Mouse (Mus musculus): Measurements from ENCODE around the gene Irf2. TPM values are rescaled to one million over a fixed set of nuclear protein-coding genes. Genes with fewer than 3 reads are reported as not detected.

Irf2 gene
- polyA plus RNA-seq, 1 experiment from 2014 or later: 9.2 TPM

- DNase-seq (ENCODE audit: low spot score, missing footprints) (no peak), ATAC-seq (ENCODE audit: low FRiP score) (no peak)
- H3K36me3 ChIP-seq (ENCODE audit: control insufficient read depth, insufficient read depth, low read length): no peaks in the 10 kb centered on the region
- H3K27me3 ChIP-seq (ENCODE audit: control insufficient read depth, insufficient read depth, low read length): no peaks in the 10 kb centered on the region
- 83% methylated on average over 4 of the region's 4 CpGs for WGBS
- H3K27ac ChIP-seq (ENCODE audit: low read depth, low read length): no peak overlapping the region
- no peaks in the 10 kb centered on the region for H3K9me3 ChIP-seq (ENCODE audit: control insufficient read depth, low read length)
- no peak overlapping the region for H3K9ac ChIP-seq (ENCODE audit: low read length)
- H3K4me2 ChIP-seq: no peak overlapping the region
- no peaks in the 10 kb centered on the region for H3K4me1 ChIP-seq (ENCODE audit: control insufficient read depth, insufficient read depth, low read length)
- H3K4me3 ChIP-seq (ENCODE audit: low read depth, low read length): no peak overlapping the region
Measured at GRCm38 (mm10) chr8:46709302-46709701, 30.2 kb upstream of the Irf2 start.

- no peak for DNase-seq (ENCODE audit: low spot score, missing footprints)
- no peak for ATAC-seq (ENCODE audit: low FRiP score)
- Histone ChIP-seq H3K27ac (ENCODE audit: low read depth, low read length) (no peak overlapping the region), H3K27me3 (ENCODE audit: control insufficient read depth, insufficient read depth, low read length) (no peaks in the 10 kb centered on the region), H3K4me3 (ENCODE audit: low read depth, low read length) (no peak overlapping the region), H3K9me3 (ENCODE audit: control insufficient read depth, low read length) (no peaks in the 10 kb centered on the region), H3K4me2 (no peak overlapping the region), H3K36me3 (ENCODE audit: control insufficient read depth, insufficient read depth, low read length) (no peaks in the 10 kb centered on the region), H3K9ac (ENCODE audit: low read length) (no peak overlapping the region), H3K4me1 (ENCODE audit: control insufficient read depth, insufficient read depth, low read length) (no peaks in the 10 kb centered on the region)
- WGBS: 94% methylated on average over 8 of the region's 8 CpGs
Measured at GRCm38 (mm10) chr8:46710289-46710688, 29.2 kb upstream of the Irf2 start.

DNA sequence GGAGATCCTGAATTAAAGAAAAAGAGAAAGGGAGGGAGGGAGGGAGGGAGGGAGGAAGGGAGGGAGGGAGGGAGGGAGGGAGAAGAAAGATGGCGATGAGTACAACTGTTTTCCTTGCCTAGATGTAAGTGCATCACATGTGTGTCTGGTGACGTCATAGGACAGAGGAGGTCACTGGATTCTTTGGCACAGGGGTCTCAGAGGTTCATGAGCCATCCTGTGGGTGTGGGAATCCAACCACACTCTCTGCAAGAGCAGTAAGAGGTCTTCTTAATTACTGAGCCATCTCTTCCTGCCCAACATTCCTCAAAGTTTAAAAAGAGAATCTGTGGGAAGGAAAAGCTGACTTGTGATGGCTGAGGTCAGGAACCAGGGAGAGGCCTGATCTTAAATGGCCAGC, 28.0 kb upstream of the Irf2 start:
- H3K27me3 ChIP-seq (ENCODE audit: control insufficient read depth, insufficient read depth, low read length): no peaks in the 10 kb centered on the region
- 66% methylated on average over 2 of the region's 2 CpGs for WGBS

GRCm38 (mm10) chr8:46713178-46713577, 26.4 kb upstream of the Irf2 start:
- no peaks in the 10 kb centered on the region for H3K36me3 ChIP-seq (ENCODE audit: control insufficient read depth, insufficient read depth, low read length)
- no peak overlapping the region for H3K4me3 ChIP-seq (ENCODE audit: low read depth, low read length)
- H3K4me2 ChIP-seq: no peak overlapping the region
- WGBS: 98% methylated on average over 11 of the region's 11 CpGs
- H3K9me3 ChIP-seq (ENCODE audit: control insufficient read depth, low read length): no peaks in the 10 kb centered on the region
- no peak overlapping the region for H3K9ac ChIP-seq (ENCODE audit: low read length)
- H3K27me3 ChIP-seq (ENCODE audit: control insufficient read depth, insufficient read depth, low read length): no peaks in the 10 kb centered on the region
- no peak for ATAC-seq (ENCODE audit: low FRiP score)
- no peak for DNase-seq (ENCODE audit: low spot score, missing footprints)
- no peaks in the 10 kb centered on the region for H3K4me1 ChIP-seq (ENCODE audit: control insufficient read depth, insufficient read depth, low read length)
- no peak overlapping the region for H3K27ac ChIP-seq (ENCODE audit: low read depth, low read length)

More for the DNA sequence above, 28.0 kb upstream of the Irf2 start:
- Histone ChIP-seq H3K4me2 (no peak overlapping the region), H3K9ac (ENCODE audit: low read length) (no peak overlapping the region), H3K9me3 (ENCODE audit: control insufficient read depth, low read length) (no peaks in the 10 kb centered on the region), H3K4me1 (ENCODE audit: control insufficient read depth, insufficient read depth, low read length) (no peaks in the 10 kb centered on the region), H3K27ac (ENCODE audit: low read depth, low read length) (no peak overlapping the region), H3K4me3 (ENCODE audit: low read depth, low read length) (no peak overlapping the region), H3K36me3 (ENCODE audit: control insufficient read depth, insufficient read depth, low read length) (no peaks in the 10 kb centered on the region)
- no peak for DNase-seq (ENCODE audit: low spot score, missing footprints)
- no peak for ATAC-seq (ENCODE audit: low FRiP score)

DNA sequence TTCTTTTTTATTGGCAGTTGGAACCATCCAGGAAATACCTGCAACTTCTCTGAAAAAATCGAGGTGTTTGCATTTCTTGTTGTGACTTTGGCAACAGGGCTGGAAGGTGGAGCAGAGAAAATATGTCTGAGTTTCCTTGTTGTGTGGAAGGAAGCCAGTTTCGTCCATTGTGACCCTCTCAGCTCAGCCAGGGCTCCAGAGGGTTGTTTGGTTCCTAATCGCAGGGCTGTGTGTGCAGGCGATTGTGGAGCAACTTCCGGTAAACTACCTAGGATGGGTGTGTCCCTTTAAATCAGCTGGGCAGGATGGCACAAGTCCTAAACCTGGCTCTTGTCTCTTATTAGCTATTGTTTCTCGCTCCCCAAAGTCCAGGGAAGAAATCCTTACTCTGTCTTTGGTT, 25.7 kb upstream of the Irf2 start:
- no peaks in the 10 kb centered on the region for H3K9me3 ChIP-seq (ENCODE audit: control insufficient read depth, low read length)
- H3K9ac ChIP-seq (ENCODE audit: low read length): no peak overlapping the region
- H3K4me2 ChIP-seq: no peak overlapping the region
- no peaks in the 10 kb centered on the region for H3K36me3 ChIP-seq (ENCODE audit: control insufficient read depth, insufficient read depth, low read length)
- DNase-seq (ENCODE audit: low spot score, missing footprints) (no peak), ATAC-seq (ENCODE audit: low FRiP score) (no peak)
- no peak overlapping the region for H3K27ac ChIP-seq (ENCODE audit: low read depth, low read length)
- WGBS: 72% methylated on average over 6 of the region's 6 CpGs
- no peak overlapping the region for H3K4me3 ChIP-seq (ENCODE audit: low read depth, low read length)
- no peaks in the 10 kb centered on the region for H3K4me1 ChIP-seq (ENCODE audit: control insufficient read depth, insufficient read depth, low read length)
- no peaks in the 10 kb centered on the region for H3K27me3 ChIP-seq (ENCODE audit: control insufficient read depth, insufficient read depth, low read length)

DNA sequence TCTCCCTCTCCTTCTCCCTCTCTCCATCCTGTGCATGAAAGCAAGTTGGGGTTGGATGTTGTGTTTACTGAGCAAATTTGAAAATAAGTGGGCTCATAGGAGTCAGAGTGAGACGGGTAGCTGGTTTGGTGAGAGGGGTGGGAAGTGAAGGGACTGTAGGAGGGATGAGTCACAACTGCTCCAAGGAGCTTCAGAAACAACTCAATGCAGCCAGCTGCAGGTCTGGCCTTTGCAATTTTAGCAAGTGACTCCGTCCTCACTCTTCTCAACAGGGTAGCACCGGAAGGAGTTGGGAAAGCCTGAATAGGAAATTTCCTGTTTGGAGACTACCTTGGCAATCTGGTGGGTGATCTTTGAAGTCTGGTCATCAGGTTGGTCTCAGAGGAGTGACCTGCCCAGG, 25.1 kb upstream of the Irf2 start:
- ATAC-seq (ENCODE audit: low FRiP score) (no peak), DNase-seq (ENCODE audit: low spot score, missing footprints) (no peak)
- Histone ChIP-seq H3K4me3 (ENCODE audit: low read depth, low read length) (no peak overlapping the region), H3K9ac (ENCODE audit: low read length) (no peak overlapping the region), H3K9me3 (ENCODE audit: control insufficient read depth, low read length) (no peaks in the 10 kb centered on the region), H3K4me1 (ENCODE audit: control insufficient read depth, insufficient read depth, low read length) (no peaks in the 10 kb centered on the region), H3K36me3 (ENCODE audit: control insufficient read depth, insufficient read depth, low read length) (no peaks in the 10 kb centered on the region), H3K27me3 (ENCODE audit: control insufficient read depth, insufficient read depth, low read length) (no peaks in the 10 kb centered on the region), H3K27ac (ENCODE audit: low read depth, low read length) (no peak overlapping the region), H3K4me2 (no peak overlapping the region)
- WGBS: 81% methylated on average over 3 of the region's 3 CpGs

- ATAC-seq (ENCODE audit: low FRiP score) (no peak), DNase-seq (ENCODE audit: low spot score, missing footprints) (no peak)
- Histone ChIP-seq H3K27ac (ENCODE audit: low read depth, low read length) (no peak overlapping the region), H3K36me3 (ENCODE audit: control insufficient read depth, insufficient read depth, low read length) (no peaks in the 10 kb centered on the region), H3K27me3 (ENCODE audit: control insufficient read depth, insufficient read depth, low read length) (no peaks in the 10 kb centered on the region), H3K4me3 (ENCODE audit: low read depth, low read length) (no peak overlapping the region), H3K9ac (ENCODE audit: low read length) (no peak overlapping the region), H3K9me3 (ENCODE audit: control insufficient read depth, low read length) (no peaks in the 10 kb centered on the region), H3K4me1 (ENCODE audit: control insufficient read depth, insufficient read depth, low read length) (no peaks in the 10 kb centered on the region), H3K4me2 (no peak overlapping the region)
- 52% methylated on average over 11 of the region's 11 CpGs for WGBS
Measured at GRCm38 (mm10) chr8:46716477-46716876, 23.1 kb upstream of the Irf2 start.

DNA sequence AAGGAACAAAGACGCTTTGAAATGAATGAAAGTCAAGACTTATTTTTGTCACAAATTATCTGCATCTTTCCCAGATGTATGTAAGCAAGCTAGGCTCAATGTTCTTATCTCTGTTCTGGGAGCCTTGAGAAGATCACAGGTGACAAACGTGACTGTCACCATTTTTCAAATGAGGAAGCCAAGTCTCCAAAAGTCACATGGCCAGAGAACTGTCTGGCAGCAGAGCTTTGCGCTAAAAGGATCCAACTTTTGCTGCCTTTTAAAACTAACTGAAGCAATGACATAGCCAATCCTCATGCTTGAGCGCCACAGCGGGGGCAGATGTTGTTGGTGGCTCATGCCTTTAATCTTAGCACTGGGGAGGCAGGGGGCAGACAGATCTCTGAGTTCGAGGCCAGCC, 22.4 kb upstream of the Irf2 start:
- no peak overlapping the region for H3K4me2 ChIP-seq
- ATAC-seq (ENCODE audit: low FRiP score): no peak
- WGBS: 61% methylated on average over 6 of the region's 6 CpGs
- no peaks in the 10 kb centered on the region for H3K9me3 ChIP-seq (ENCODE audit: control insufficient read depth, low read length)
- no peak for DNase-seq (ENCODE audit: low spot score, missing footprints)
- no peak overlapping the region for H3K9ac ChIP-seq (ENCODE audit: low read length)
- H3K4me3 ChIP-seq (ENCODE audit: low read depth, low read length): no peak overlapping the region
- no peak overlapping the region for H3K27ac ChIP-seq (ENCODE audit: low read depth, low read length)
- H3K4me1 ChIP-seq (ENCODE audit: control insufficient read depth, insufficient read depth, low read length): no peaks in the 10 kb centered on the region
- no peaks in the 10 kb centered on the region for H3K36me3 ChIP-seq (ENCODE audit: control insufficient read depth, insufficient read depth, low read length)
- no peaks in the 10 kb centered on the region for H3K27me3 ChIP-seq (ENCODE audit: control insufficient read depth, insufficient read depth, low read length)

- no peak overlapping the region for H3K9ac ChIP-seq (ENCODE audit: low read length)
- WGBS: 90% methylated on average over 8 of the region's 8 CpGs
- H3K4me2 ChIP-seq: no peak overlapping the region
- ATAC-seq (ENCODE audit: low FRiP score) (no peak), DNase-seq (ENCODE audit: low spot score, missing footprints) (no peak)
- no peaks in the 10 kb centered on the region for H3K27me3 ChIP-seq (ENCODE audit: control insufficient read depth, insufficient read depth, low read length)
- no peaks in the 10 kb centered on the region for H3K36me3 ChIP-seq (ENCODE audit: control insufficient read depth, insufficient read depth, low read length)
- H3K9me3 ChIP-seq (ENCODE audit: control insufficient read depth, low read length): no peaks in the 10 kb centered on the region
- no peak overlapping the region for H3K4me3 ChIP-seq (ENCODE audit: low read depth, low read length)
- H3K4me1 ChIP-seq (ENCODE audit: control insufficient read depth, insufficient read depth, low read length): no peaks in the 10 kb centered on the region
- no peak overlapping the region for H3K27ac ChIP-seq (ENCODE audit: low read depth, low read length)
Measured at GRCm38 (mm10) chr8:46718301-46718700, 21.2 kb upstream of the Irf2 start.

DNA sequence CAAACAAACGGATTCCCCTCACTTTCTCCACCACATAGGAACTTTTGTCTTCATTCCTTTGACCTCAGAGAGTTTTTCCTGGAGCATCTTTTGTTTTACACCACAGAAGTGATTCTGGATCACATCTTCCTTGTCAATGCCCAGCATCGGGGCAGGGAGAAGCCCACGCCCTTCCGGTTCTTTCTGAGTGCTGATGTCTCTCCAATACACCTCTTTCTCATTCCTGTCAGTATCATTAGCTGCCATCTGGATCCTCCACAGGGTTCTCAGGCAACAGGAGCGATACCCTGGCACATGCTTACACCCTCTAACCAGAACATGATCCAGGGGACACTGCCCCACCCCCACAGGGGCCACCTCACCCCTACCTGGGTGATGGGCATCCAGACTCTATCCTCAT, 20.8 kb upstream of the Irf2 start:
- H3K9ac ChIP-seq (ENCODE audit: low read length): no peak overlapping the region

More for the DNA sequence above, 20.8 kb upstream of the Irf2 start:
- no peaks in the 10 kb centered on the region for H3K9me3 ChIP-seq (ENCODE audit: control insufficient read depth, low read length)
- H3K4me1 ChIP-seq (ENCODE audit: control insufficient read depth, insufficient read depth, low read length): no peaks in the 10 kb centered on the region
- H3K36me3 ChIP-seq (ENCODE audit: control insufficient read depth, insufficient read depth, low read length): no peaks in the 10 kb centered on the region
- no peak overlapping the region for H3K4me2 ChIP-seq
- WGBS: 85% methylated on average over 5 of the region's 5 CpGs
- ATAC-seq (ENCODE audit: low FRiP score) (no peak), DNase-seq (ENCODE audit: low spot score, missing footprints) (no peak)
- no peaks in the 10 kb centered on the region for H3K27me3 ChIP-seq (ENCODE audit: control insufficient read depth, insufficient read depth, low read length)
- no peak overlapping the region for H3K27ac ChIP-seq (ENCODE audit: low read depth, low read length)
- no peak overlapping the region for H3K4me3 ChIP-seq (ENCODE audit: low read depth, low read length)

Data from midbrain, embryonic 11.5 days (tissue).